Mouse (Mus musculus): ENCODE results near the gene Gm2042.
"Not testable (repeated sequence)": the region's sequence is repeated elsewhere in the genome, so short reads cannot be mapped to it uniquely, and the experiment has no call there.

DNA sequence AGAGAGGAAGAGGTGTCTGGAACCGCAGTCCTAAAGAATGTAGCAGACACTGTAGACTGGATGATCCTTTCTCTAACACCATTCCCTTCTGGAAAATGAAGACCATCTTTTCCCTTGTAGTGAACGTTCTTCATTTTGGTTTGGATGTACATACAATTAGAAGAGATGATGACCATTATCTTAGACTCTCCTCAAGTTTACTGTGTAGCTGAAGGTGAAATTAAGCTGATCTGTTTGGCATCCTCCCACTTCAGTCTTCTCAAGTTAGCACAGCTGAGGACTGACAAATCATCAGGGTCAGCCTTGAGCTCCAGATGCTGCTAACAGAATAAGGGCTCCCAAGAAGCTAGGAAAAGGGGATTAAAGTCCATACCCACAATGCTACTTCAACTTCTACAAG, at the start of gene Gm2042:
- TF ChIP-seq CTCF, EP300 (IDR thresholded peaks at IDR 0.05): not testable (repeated sequence)
